Mouse (Mus musculus) kidney, embryonic 15.5 days (tissue): Measurements from ENCODE around the gene Prkra. TPM values are rescaled to one million over a fixed set of nuclear protein-coding genes. Genes with fewer than 3 reads are reported as not detected.

Source experiments
- ATAC-seq: fragments of 200-750 bp; cut with Nextera tagmentation; replicated peaks from 2 replicates; pipeline ENCODE4 v1.8.0; 2017; ENCODE audit warnings: moderate TSS enrichment; ENCODE audit not compliant: low FRiP score
- H3K27ac ChIP-seq: fragments of 300-500 bp; sonication (generic); 2 replicates; pipeline ENCODE4 v1.5.1; 2015; ENCODE audit warnings: mild to moderate bottlenecking, inconsistent platforms
- H3K27me3 ChIP-seq: fragments of 300-500 bp; sonication (generic); 2 replicates; pipeline ENCODE4 v1.6.1; 2015; ENCODE audit warnings: inconsistent platforms
- H3K36me3 ChIP-seq: fragments of 300-500 bp; sonication (generic); 2 replicates; pipeline ENCODE4 v1.6.1; 2015; ENCODE audit warnings: inconsistent platforms
- H3K4me1 ChIP-seq: fragments of 300-500 bp; sonication (generic); 2 replicates; pipeline ENCODE4 v1.6.1; 2015; ENCODE audit warnings: inconsistent platforms
- H3K4me2 ChIP-seq: fragments of 300-500 bp; sonication (generic); 2 replicates; pipeline ENCODE4 v1.6.1; 2015; ENCODE audit warnings: moderate library complexity, mild to moderate bottlenecking, inconsistent platforms
- H3K4me3 ChIP-seq: fragments of 300-500 bp; sonication (generic); replicated peaks from 2 replicates; pipeline ENCODE4 v1.5.1; 2015; ENCODE audit warnings: mild to moderate bottlenecking, inconsistent platforms
- H3K9ac ChIP-seq: fragments of 300-500 bp; sonication (generic); 2 replicates; pipeline ENCODE4 v1.6.1; 2015; ENCODE audit warnings: mild to moderate bottlenecking, inconsistent platforms
- H3K9me3 ChIP-seq: fragments of 300-500 bp; sonication (generic); replicated peaks from 2 replicates; pipeline ENCODE4 v1.6.1; 2016; ENCODE audit warnings: inconsistent platforms
- WGBS: fragments of 180-500 bp; shearing (Covaris S2); methylation state at CpG from one replicate; pipeline ENCODE4 v1.1.7; 2015; ENCODE audit warnings: mixed read lengths; 5-methylcytosine and 5-hydroxymethylcytosine counted together
- polyA plus RNA-seq: library from polyadenylated mRNA; unstranded; fragments of >200 nt; fragmentation: Nextera tagmentation; extraction: Ambion mirVana; gene quantifications from 2 replicates; pipeline ENCODE4 v1.2.1, GENCODE M21; 2015

The Prkra gene
- 78.8 and 80.5 TPM in 2 replicates for polyA plus RNA-seq

DNA sequence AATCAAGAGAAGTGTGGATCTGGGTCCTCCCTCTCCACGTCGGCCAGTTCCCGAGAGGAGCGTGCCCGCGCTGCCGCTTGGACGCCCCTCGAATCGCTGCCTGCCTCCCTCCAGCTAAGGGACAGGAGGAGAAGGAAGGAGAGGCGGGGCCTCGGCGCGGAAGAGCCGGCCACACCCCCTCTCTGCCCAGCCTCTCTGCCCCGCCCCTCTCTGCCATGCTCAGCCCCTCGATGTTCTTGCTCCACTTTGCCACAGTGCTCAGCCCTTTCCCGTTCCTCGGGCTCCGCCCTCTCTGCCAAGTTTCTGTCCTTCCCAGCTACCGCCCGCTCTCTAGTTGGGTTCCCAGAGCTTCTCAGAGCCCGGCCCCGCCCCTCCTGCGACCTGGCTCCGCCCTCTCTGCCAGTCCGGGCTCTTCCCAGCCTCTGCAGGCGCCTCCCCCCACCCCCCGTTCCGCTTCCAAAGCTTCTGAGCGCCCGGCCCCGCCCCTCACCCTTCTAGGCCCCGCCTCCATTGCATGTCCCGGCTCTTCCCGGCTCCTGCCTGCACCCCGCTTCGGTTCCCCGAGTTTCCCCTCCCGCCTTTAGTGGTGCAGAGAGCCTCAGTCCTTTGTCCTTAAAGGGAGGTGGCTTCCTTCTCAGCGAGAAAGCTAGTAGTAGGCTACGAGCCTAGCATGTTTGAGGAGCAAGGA is at the start of gene Prkra, which contains the start of gene Pjvk:
Gene Prkra, minus strand, starts transcription at position 133 of the 688 bp plus-strand sequence.
Gene Pjvk, plus strand, starts transcription at position 594 of the 688 bp plus-strand sequence.
- under 1% methylated on average over 39 of the region's 42 CpGs for WGBS
- H3K4me3 ChIP-seq: peak within 1 kb of the TSS; percentile 84
- peak within 1 kb of the TSS; percentile 96 for H3K27ac ChIP-seq

GRCm38 (mm10) chr2:76695290-76695689 is 47.5 kb upstream of the Prkra start:
- Histone ChIP-seq H3K27ac (no peak overlapping the region), H3K36me3 (peaks cover 76% of the 10 kb centered on the region), H3K27me3 (no peaks in the 10 kb centered on the region), H3K4me2 (no peak overlapping the region), H3K9me3 (no peaks in the 10 kb centered on the region), H3K4me3 (no peak overlapping the region), H3K4me1 (0 out of 2 replicates have a peak, but pooled peaks cover 3% of the 10 kb centered on the region), H3K9ac (no peak overlapping the region)
- ATAC-seq: no peak
- WGBS: 78% methylated on average over 6 of the region's 6 CpGs

More for the DNA sequence above, at the start of gene Prkra, which contains the start of gene Pjvk:
- ATAC-seq: peak; percentile 99
- Histone ChIP-seq H3K9ac (peak within 1 kb of the TSS; percentile 88), H3K4me2 (peak within 1 kb of the TSS; percentile 84), H3K9me3 (no peaks in the 10 kb centered on the region), H3K4me1 (peaks cover 21% of the 10 kb centered on the region), H3K36me3 (peaks cover 13% of the 10 kb centered on the region), H3K27me3 (no peaks in the 10 kb centered on the region)

DNA sequence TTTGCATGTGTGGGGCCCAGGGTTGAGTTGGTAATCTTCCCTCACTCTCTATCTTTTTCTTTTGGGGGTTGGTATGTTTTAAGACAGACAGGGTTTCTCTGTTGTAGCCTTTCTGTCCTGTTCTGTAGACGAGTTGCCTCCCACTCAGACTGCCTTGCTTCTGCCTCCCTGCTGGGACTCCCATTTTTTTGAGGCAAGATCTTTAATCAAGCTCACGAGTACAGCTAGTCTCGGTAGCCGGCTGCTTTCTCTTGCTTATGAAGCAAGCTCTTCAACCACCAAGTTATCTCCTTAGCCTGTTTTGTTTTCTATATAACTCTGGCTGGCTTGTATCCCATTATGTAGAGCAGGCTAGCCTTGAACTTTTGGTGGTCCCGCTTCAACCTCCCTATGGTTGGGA is 46.0 kb upstream of the Prkra start:
- H3K36me3 ChIP-seq: peaks cover 83% of the 10 kb centered on the region
- no peaks in the 10 kb centered on the region for H3K27me3 ChIP-seq
- WGBS: 70% methylated on average over 5 of the region's 5 CpGs

DNA sequence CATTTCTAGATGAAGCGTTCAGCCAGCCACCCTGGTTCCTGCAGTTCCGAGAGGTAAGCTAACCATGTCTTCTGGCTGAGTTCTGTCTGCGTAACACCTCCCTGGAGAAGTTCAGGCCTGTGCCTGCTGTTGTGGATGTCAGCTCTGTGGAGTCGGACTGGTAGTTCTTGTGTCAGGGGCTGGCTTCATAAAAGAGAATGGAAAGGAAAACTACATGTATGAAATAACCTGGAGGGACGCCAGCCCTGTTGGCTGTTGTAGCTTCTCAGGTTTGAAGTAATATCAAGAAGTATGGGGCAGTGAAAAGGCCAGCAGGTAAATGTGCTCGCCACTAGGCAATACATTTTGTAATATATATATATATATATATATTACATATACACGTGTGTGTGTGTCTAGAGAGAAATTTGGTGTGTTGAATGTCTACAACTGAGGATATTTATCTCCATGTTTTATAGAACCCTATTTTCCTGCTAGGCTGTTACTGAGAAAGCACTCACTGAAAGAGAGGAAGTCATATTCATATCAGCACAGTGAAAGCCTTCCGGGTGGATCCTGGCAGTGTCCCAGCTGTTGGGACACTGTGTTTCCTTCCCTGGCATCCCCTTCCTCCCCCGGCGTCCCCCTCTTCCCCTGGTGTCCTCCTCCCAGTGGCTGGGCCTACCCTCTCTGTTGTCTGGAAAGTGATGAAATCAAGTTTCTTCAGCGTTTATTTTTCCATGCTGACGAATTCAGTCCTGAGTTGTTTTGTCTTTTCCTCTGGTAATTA is 42.8 kb upstream of the Prkra start:
- Histone ChIP-seq H3K9me3 (no peaks in the 10 kb centered on the region), H3K36me3 (peaks cover 93% of the 10 kb centered on the region), H3K4me3 (no peak overlapping the region), H3K27ac (peak overlapping the region; percentile 30; the same call in 1 of the 2 replicates), H3K9ac (no peak overlapping the region), H3K27me3 (no peaks in the 10 kb centered on the region), H3K4me1 (no peaks in the 10 kb centered on the region), H3K4me2 (no peak overlapping the region)
- WGBS: 79% methylated on average over 12 of the region's 12 CpGs
- ATAC-seq: peak; percentile 56; the same call in 1 of the 2 replicates

More for the DNA sequence above, 46.0 kb upstream of the Prkra start:
- Histone ChIP-seq H3K27ac (no peak overlapping the region), H3K9me3 (no peaks in the 10 kb centered on the region), H3K4me2 (no peak overlapping the region), H3K4me3 (no peak overlapping the region), H3K9ac (no peak overlapping the region), H3K4me1 (no peaks in the 10 kb centered on the region)
- no peak for ATAC-seq

- peaks cover 92% of the 10 kb centered on the region for H3K36me3 ChIP-seq
- ATAC-seq: no peak
- H3K27me3 ChIP-seq: no peaks in the 10 kb centered on the region
- no peak overlapping the region for H3K4me2 ChIP-seq
- H3K27ac ChIP-seq: no peak overlapping the region
- WGBS: 47% methylated on average over 7 of the region's 7 CpGs
- H3K4me1 ChIP-seq: no peaks in the 10 kb centered on the region
- H3K4me3 ChIP-seq: no peak overlapping the region
- H3K9ac ChIP-seq: no peak overlapping the region
- H3K9me3 ChIP-seq: no peaks in the 10 kb centered on the region
Observed at GRCm38 (mm10) chr2:76688162-76688561, 40.3 kb upstream of the Prkra start.

DNA sequence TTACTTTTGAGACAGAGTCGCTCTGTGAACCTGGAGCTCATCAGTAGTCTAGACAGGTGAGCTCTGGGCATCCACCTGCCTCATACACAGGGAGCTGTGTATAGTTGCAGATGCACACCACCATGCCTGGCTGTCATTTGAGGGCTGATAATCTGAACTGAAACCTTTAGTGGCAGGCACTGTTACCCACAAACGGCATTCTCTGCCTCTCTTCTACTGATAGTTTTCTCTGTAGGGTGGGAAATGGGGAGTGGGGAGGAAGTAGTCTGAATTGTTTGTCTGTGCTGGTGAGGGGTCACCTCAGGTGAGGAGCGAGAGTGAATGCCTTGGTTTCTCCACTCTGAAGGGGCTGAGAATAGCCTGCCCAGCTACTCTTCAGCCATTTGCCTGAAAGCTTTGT is 39.8 kb upstream of the Prkra start:
- 65% methylated on average over 3 of the region's 3 CpGs for WGBS
- H3K9ac ChIP-seq: no peak overlapping the region
- H3K36me3 ChIP-seq: peaks cover 92% of the 10 kb centered on the region
- no peak overlapping the region for H3K27ac ChIP-seq
- ATAC-seq: no peak
- H3K4me1 ChIP-seq: no peaks in the 10 kb centered on the region
- H3K9me3 ChIP-seq: no peaks in the 10 kb centered on the region
- no peaks in the 10 kb centered on the region for H3K27me3 ChIP-seq
- no peak overlapping the region for H3K4me3 ChIP-seq
- no peak overlapping the region for H3K4me2 ChIP-seq

DNA sequence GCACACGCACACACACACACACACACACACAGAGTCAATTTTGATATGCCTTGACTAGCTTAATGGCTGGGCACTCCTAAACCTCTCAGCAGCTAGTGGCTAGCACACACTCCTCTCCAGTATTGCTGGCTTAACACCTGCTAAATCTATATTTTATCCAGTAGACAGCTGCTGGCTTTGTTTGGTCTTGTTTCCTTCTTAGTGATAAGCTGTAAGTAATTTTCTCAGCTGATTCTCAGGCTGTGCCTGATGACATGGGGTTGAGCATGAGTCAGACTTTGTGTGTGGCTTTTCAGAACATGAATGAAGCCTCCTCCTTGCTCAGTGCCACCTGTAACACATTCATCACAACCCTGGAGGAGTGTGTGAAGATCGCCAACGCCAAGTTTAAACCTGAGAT is 39.2 kb upstream of the Prkra start:
- WGBS: 91% methylated on average over 3 of the region's 3 CpGs
- Histone ChIP-seq H3K27me3 (no peaks in the 10 kb centered on the region), H3K36me3 (peaks cover 92% of the 10 kb centered on the region), H3K27ac (no peak overlapping the region), H3K4me2 (no peak overlapping the region), H3K9me3 (no peaks in the 10 kb centered on the region), H3K4me1 (no peaks in the 10 kb centered on the region), H3K9ac (no peak overlapping the region), H3K4me3 (no peak overlapping the region)
- no peak for ATAC-seq

GRCm38 (mm10) chr2:76682301-76682700 is 34.5 kb upstream of the Prkra start:
- H3K4me3 ChIP-seq: no peak overlapping the region
- 76% methylated on average over 8 of the region's 8 CpGs for WGBS
- peaks cover 78% of the 10 kb centered on the region for H3K36me3 ChIP-seq
- H3K27me3 ChIP-seq: no peaks in the 10 kb centered on the region
- no peaks in the 10 kb centered on the region for H3K9me3 ChIP-seq
- no peak overlapping the region for H3K4me2 ChIP-seq
- no peak overlapping the region for H3K27ac ChIP-seq
- peaks cover 3% of the 10 kb centered on the region; the same call in 1 of the 2 replicates for H3K4me1 ChIP-seq
- ATAC-seq: no peak
- H3K9ac ChIP-seq: no peak overlapping the region

DNA sequence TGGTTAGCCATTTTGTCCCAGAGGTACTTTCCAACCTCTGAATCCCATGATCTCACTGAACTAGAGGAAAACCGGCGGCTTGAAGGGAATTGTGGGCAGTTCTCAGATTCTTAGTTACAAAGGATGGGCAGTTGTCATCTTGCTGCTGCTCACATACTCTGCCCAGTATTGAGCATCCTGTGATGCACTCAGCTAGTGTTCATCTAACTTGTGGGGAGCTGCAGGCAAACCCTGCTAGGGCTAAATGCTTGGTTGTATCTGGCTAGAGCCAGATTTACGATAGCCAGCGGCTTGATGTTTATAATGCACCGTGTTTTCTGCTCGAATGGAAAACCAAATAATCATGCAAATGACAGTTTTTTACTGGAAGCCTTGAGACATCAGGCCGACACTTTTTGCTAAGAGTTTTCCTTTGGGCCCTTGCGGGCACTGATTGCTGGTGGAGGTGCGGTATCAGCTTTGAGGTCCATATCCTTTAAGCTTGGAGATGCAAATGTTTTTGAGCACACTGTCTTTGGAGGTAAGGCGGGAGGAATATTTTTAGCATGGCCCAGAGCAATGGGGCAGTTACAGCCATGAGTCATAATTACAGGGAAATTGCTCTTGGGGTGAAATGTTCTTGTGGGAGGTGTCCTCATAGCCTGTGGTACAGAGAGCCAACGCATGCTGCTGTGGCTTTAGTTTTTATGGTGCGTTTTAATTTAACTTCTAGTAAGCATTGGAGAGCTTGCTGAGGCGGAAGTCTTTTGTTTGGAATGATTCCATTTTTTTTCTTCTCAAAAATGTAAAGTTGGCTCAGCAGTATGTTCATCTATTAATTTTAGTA is 28.8 kb upstream of the Prkra start:
- no peaks in the 10 kb centered on the region for H3K9me3 ChIP-seq
- WGBS: 37% methylated on average over 13 of the region's 13 CpGs
- H3K27me3 ChIP-seq: no peaks in the 10 kb centered on the region
- H3K4me2 ChIP-seq: peak overlapping the region; percentile 72
- H3K27ac ChIP-seq: peak overlapping the region; percentile 49; the same call in 1 of the 2 replicates
- no peak for ATAC-seq
- peak overlapping the region; percentile 93 for H3K4me3 ChIP-seq
- H3K36me3 ChIP-seq: peaks cover 23% of the 10 kb centered on the region
- H3K9ac ChIP-seq: peak overlapping the region; percentile 92
- peaks cover 31% of the 10 kb centered on the region for H3K4me1 ChIP-seq

DNA sequence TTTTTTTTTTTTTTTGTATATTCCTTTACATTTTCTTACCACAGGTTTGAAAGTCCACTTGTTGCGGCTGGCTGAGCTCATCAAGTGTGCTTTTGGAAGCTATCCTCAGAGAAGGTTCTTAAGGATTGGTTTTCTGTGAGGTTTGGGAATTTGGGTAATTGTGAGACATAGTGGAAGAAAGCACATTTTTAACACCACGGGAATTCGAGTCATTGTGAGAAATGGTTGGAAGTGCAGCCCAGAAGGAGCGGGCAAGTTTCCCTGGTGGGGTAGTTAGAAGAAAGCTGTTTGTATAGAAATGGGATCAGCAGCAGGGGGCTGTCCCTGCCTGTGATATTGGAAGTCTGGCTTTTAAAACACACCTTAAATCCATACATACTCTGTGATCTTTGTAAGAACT is 28.1 kb upstream of the Prkra start:
- WGBS: 4% methylated on average over 4 of the region's 4 CpGs
- Histone ChIP-seq H3K4me3 (peak overlapping the region; percentile 93), H3K9me3 (no peaks in the 10 kb centered on the region), H3K27me3 (no peaks in the 10 kb centered on the region), H3K4me2 (peak overlapping the region; percentile 72), H3K27ac (peak overlapping the region; percentile 49; the same call in 1 of the 2 replicates), H3K9ac (peak overlapping the region; percentile 92), H3K4me1 (peaks cover 32% of the 10 kb centered on the region), H3K36me3 (peaks cover 18% of the 10 kb centered on the region)
- no peak for ATAC-seq

DNA sequence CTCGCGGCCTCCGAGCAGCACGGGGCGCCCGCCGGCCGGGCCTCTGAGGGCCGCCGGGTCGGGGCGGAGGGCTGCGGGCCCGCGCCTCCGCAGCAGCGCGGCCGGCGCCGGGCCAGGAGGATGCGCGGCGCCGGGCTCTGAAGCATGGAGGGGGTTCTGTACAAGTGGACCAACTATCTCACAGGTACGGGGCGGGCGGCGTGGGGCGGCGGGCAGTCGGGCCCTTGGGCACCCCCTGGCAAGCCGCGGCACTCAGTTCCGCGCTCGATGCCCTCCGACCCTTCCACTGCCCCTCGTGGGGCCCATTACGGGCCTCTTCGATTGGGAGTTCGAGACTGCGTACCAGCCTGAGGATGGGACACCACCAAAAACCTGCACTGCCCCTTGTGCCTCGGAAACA is 27.6 kb upstream of the Prkra start:
- Histone ChIP-seq H3K27ac (peak overlapping the region; percentile 92), H3K4me3 (peak overlapping the region; percentile 93), H3K9me3 (no peaks in the 10 kb centered on the region), H3K4me1 (peaks cover 32% of the 10 kb centered on the region), H3K27me3 (no peaks in the 10 kb centered on the region), H3K4me2 (peak overlapping the region; percentile 72), H3K36me3 (peaks cover 13% of the 10 kb centered on the region), H3K9ac (peak overlapping the region; percentile 92)
- ATAC-seq: peak; percentile 50
- WGBS: under 1% methylated on average over 41 of the region's 44 CpGs
